Mouse (Mus musculus) cerebellum, adult (tissue): ENCODE results near the gene Gm20532.
A peak's percentile ranks its signal among the peaks of the same experiment; 100 is the strongest.

Experiments used
- ATAC-seq: cut with Nextera tagmentation; 2 replicates; pipeline ENCODE4 v1.9.2; 2017; ENCODE audit warnings: mild to moderate bottlenecking, moderate library complexity, mixed read lengths; ENCODE audit not compliant: insufficient number of reproducible peaks, low FRiP score, low TSS enrichment

The Gm20532 gene

GRCm38 (mm10) chr2:26615459-26616124, 29.2 kb downstream of the Gm20532 start:
- ATAC-seq = no peak

- no peak for ATAC-seq
Observed at GRCm38 (mm10) chr2:26617331-26617730, 30.9 kb downstream of the Gm20532 start.

- no peak for ATAC-seq
Observed at GRCm38 (mm10) chr2:26617928-26618327, 31.5 kb downstream of the Gm20532 start.

GRCm38 (mm10) chr2:26621246-26621645, 34.8 kb downstream of the Gm20532 start:
- ATAC-seq = no peak

- ATAC-seq = no peak
Observed at GRCm38 (mm10) chr2:26622984-26623383, 36.5 kb downstream of the Gm20532 start.

- no peak for ATAC-seq
Observed at GRCm38 (mm10) chr2:26625419-26625818, 39.0 kb downstream of the Gm20532 start.

- ATAC-seq = no peak
Observed at GRCm38 (mm10) chr2:26626081-26626480, 39.6 kb downstream of the Gm20532 start.

GRCm38 (mm10) chr2:26627921-26628739, 41.7 kb downstream of the Gm20532 start, which contains the start of gene Fam69b:
Gene Fam69b (plus strand): TSS chr2:26628457.
- ATAC-seq = peak; percentile 75

- ATAC-seq = peak; percentile 61
Observed at GRCm38 (mm10) chr2:26628792-26629437, 42.5 kb downstream of the Gm20532 start.

- ATAC-seq = no peak
Observed at GRCm38 (mm10) chr2:26632541-26633395, 46.3 kb downstream of the Gm20532 start.

- no peak for ATAC-seq
Observed at GRCm38 (mm10) chr2:26633953-26634530, 47.6 kb downstream of the Gm20532 start.

GRCm38 (mm10) chr2:26634629-26635488, 48.4 kb downstream of the Gm20532 start:
- ATAC-seq = no peak

GRCm38 (mm10) chr2:26635489-26636324, 49.3 kb downstream of the Gm20532 start:
- ATAC-seq = no peak

GRCm38 (mm10) chr2:26636325-26636635, 49.8 kb downstream of the Gm20532 start:
- no peak for ATAC-seq

- ATAC-seq = no peak
Observed at GRCm38 (mm10) chr2:26637316-26637932, 51.0 kb downstream of the Gm20532 start.

- ATAC-seq = no peak
Observed at GRCm38 (mm10) chr2:26638039-26638438, 51.6 kb downstream of the Gm20532 start.

GRCm38 (mm10) chr2:26638572-26638971, 52.1 kb downstream of the Gm20532 start:
- no peak for ATAC-seq

- ATAC-seq = no peak
Observed at GRCm38 (mm10) chr2:26639083-26639482, 52.6 kb downstream of the Gm20532 start.
